Mouse (Mus musculus) MEL (cell line): ENCODE data around the gene Slc7a11.

ENCODE experiments used
- CHD2 ChIP-seq: IDR thresholded peaks from 2 replicates; pipeline ENCODE4 v1.6.1; 2011; ENCODE audit warnings: low read length, improper control_type of control experiment
- CTCF ChIP-seq, 3 experiments: IDR thresholded peaks in 2 of 3; conservative IDR thresholded peaks in 1 of 3; 2 replicates each; pipeline ENCODE4 v1.5.1; 2011 to 2012; ENCODE audit warnings: low read length in 3 of 3, low read depth in 2 of 3, mild to moderate bottlenecking in 2 of 3, improper control_type of control experiment in 1 of 3, inconsistent platforms in 1 of 3, mixed read lengths in 1 of 3, moderate library complexity in 1 of 3; ENCODE audit not compliant: control insufficient read depth in 1 of 3, insufficient read depth in 1 of 3, poor library complexity in 1 of 3, severe bottlenecking in 1 of 3
- GABPA ChIP-seq: IDR thresholded peaks from 2 replicates; pipeline ENCODE4 v1.6.1; 2012; ENCODE audit warnings: low read depth, mild to moderate bottlenecking, inconsistent platforms, low read length, improper control_type of control experiment, moderate library complexity
- GATA1 ChIP-seq: IDR thresholded peaks from 2 replicates; pipeline ENCODE4 v1.6.1; 2011; ENCODE audit warnings: low read depth, low read length, improper control_type of control experiment
- MXI1 ChIP-seq: IDR thresholded peaks from 2 replicates; pipeline ENCODE4 v1.6.1; 2011; ENCODE audit warnings: mild to moderate bottlenecking, low read depth, low read length, improper control_type of control experiment
- POLR2A ChIP-seq, 2 experiments: IDR thresholded peaks; 2 replicates each; pipeline ENCODE4 v1.6.1; 2011 to 2012; ENCODE audit warnings: low read length in 2 of 2, mild to moderate bottlenecking in 2 of 2, control low read depth in 1 of 2, improper control_type of control experiment in 1 of 2, low read depth in 1 of 2, moderate library complexity in 1 of 2; ENCODE audit not compliant: control insufficient read depth in 1 of 2, insufficient read depth in 1 of 2, poor library complexity in 1 of 2
- TAL1 ChIP-seq: IDR thresholded peaks from 2 replicates; pipeline ENCODE4 v1.6.1; 2012; ENCODE audit warnings: mild to moderate bottlenecking, inconsistent platforms, low read length, moderate library complexity, mixed read lengths

GRCm38 (mm10) chr3:49983429-49984268 is 459.8 kb downstream of the Slc7a11 start:
- no peak for TF ChIP-seq GATA1
- TF ChIP-seq TAL1, result no peak
- TF ChIP-seq GABPA, result no peak
- no peak for TF ChIP-seq CHD2
- TF ChIP-seq CTCF (IDR thresholded peaks at IDR 0.05 in 2 of 3, conservative IDR thresholded peaks at IDR 0.05 in 1 of 3; ENCODE audit: control insufficient read depth in 1 of 3, insufficient read depth in 1 of 3, low read depth in 2 of 3, low read length in 3 of 3, poor library complexity in 1 of 3, severe bottlenecking in 1 of 3), result no peak
- no peak for TF ChIP-seq MXI1
- TF ChIP-seq POLR2A (IDR thresholded peaks at IDR 0.05; ENCODE audit: control insufficient read depth in 1 of 2, insufficient read depth in 1 of 2, low read depth in 1 of 2, low read length in 2 of 2, poor library complexity in 1 of 2), result no peak
